Mouse (Mus musculus) liver (tissue): ENCODE results near the gene Slc39a11.
"Not testable (repeated sequence)": the region's sequence is repeated elsewhere in the genome, so short reads cannot be mapped to it uniquely, and the experiment has no call there.

Experiments
- DNase-seq: peaks from one replicate; pipeline ENCODE4 v3.0.0-alpha.2; 2020; ENCODE audit warnings: mixed read lengths

Slc39a11 gene

GRCm38 (mm10) chr11:113586423-113586822, 63.5 kb downstream of the Slc39a11 start:
- DNase-seq, result no peak

GRCm38 (mm10) chr11:113583879-113584661, 65.8 kb downstream of the Slc39a11 start:
- DNase-seq, result no peak

- DNase-seq, result no peak
Measured at GRCm38 (mm10) chr11:113577221-113577620, 72.7 kb downstream of the Slc39a11 start.

- no peak for DNase-seq
Measured at GRCm38 (mm10) chr11:113572641-113573040, 77.2 kb downstream of the Slc39a11 start.

GRCm38 (mm10) chr11:113571616-113572015, 78.3 kb downstream of the Slc39a11 start:
- no peak for DNase-seq

- DNase-seq, result no peak
Measured at GRCm38 (mm10) chr11:113568999-113569398, 80.9 kb downstream of the Slc39a11 start.

GRCm38 (mm10) chr11:113567926-113568325, 82.0 kb downstream of the Slc39a11 start:
- DNase-seq, result not testable (repeated sequence)

- peak; percentile 83 for DNase-seq
Measured at GRCm38 (mm10) chr11:113565006-113565995, 84.6 kb downstream of the Slc39a11 start.

- no peak for DNase-seq
Measured at GRCm38 (mm10) chr11:113562326-113562725, 87.6 kb downstream of the Slc39a11 start.

- DNase-seq, result no peak
Measured at GRCm38 (mm10) chr11:113560150-113560549, 89.7 kb downstream of the Slc39a11 start.

- DNase-seq, result no peak
Measured at GRCm38 (mm10) chr11:113558505-113558904, 91.4 kb downstream of the Slc39a11 start.

GRCm38 (mm10) chr11:113556142-113556541, 93.7 kb downstream of the Slc39a11 start:
- DNase-seq, result no peak

GRCm38 (mm10) chr11:113554701-113555360, 95.0 kb downstream of the Slc39a11 start:
- no peak for DNase-seq

- no peak for DNase-seq
Measured at GRCm38 (mm10) chr11:113554194-113554593, 95.7 kb downstream of the Slc39a11 start.

GRCm38 (mm10) chr11:113553605-113554004, 96.3 kb downstream of the Slc39a11 start:
- DNase-seq, result no peak

- DNase-seq, result no peak
Measured at GRCm38 (mm10) chr11:113552539-113552938, 97.3 kb downstream of the Slc39a11 start.

- DNase-seq, result no peak
Measured at GRCm38 (mm10) chr11:113546217-113546877, 103.5 kb downstream of the Slc39a11 start.

- DNase-seq, result peak; percentile 15
Measured at GRCm38 (mm10) chr11:113544017-113544640, 105.8 kb downstream of the Slc39a11 start.

GRCm38 (mm10) chr11:113541073-113541472, 108.8 kb downstream of the Slc39a11 start:
- no peak for DNase-seq

GRCm38 (mm10) chr11:113539502-113540209, 110.2 kb downstream of the Slc39a11 start:
- DNase-seq, result no peak

GRCm38 (mm10) chr11:113539079-113539478, 110.8 kb downstream of the Slc39a11 start:
- no peak for DNase-seq
